Mouse (Mus musculus) central nervous system, embryonic 14 days (tissue): ENCODE measurements around the gene Adgrf2. TPM values are rescaled to one million over a fixed set of nuclear protein-coding genes. Genes with fewer than 3 reads are reported as not detected.

Source experiments
- polyA plus RNA-seq: library from polyadenylated mRNA; depleted of rRNA; stranded (reverse); fragments of >200 nt; gene quantifications from 2 replicates; pipeline ENCODE4 v1.2.3, GENCODE M21; 2012; rRNA removed

The Adgrf2 gene
- 0.36 and 0.41 TPM in 2 replicates for polyA plus RNA-seq

DNA sequence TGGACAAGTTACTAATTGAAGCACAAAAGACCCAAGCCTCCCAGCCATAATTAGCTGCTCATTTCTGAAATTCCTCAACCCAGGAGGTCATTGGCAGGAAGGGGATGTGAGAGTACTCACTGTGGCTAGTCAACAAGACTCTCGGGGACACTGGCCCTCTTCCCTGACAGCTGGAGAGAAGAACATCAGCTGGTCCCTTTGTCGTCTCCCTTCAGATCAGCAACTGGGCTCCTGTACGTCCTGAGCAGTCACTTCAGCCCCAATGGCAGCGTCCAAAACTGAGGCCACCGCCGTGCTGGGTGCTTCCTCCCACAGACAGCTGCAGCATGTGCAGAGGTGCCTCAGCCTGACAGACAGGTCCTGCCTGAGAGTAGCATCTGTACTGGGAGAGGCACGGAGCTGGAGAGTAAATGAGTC lies at the start of gene Adgrf2:
Adgrf2 (minus strand) TSS at position 379 of the 417 bp plus-strand sequence.

DNA sequence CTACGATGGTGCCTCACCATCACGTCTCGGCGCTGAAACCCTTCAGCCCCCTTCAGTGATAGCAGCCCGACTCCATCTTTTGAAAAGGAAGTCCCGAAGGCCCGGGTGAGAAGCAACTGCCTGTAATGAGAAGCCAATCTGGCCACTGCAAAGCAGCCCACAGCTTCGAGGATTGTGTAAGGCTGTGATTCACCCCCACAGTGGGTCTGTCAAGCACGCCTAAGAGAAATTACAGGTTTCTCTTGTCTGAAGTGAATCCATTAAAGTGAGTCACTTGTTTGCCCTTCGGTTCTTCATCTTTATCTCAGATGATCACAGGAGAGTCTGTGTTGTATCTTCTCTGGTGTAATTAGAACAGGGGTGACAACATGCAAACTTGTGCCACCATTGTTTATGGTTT lies 49.8 kb downstream of the Adgrf2 start, which contains the start of gene Adgrf4:
Adgrf4 (minus strand) TSS at position 149 of the 400 bp plus-strand sequence.

Other genes with a start within 250 kb of the Adgrf2 start
- 0.14 TPM in 2 replicates for gene Opn5, start 130.8 kb downstream of the Adgrf2 start, polyA plus RNA-seq
- gene Adgrf4, start 49.9 kb downstream of the Adgrf2 start, polyA plus RNA-seq, result 0.89 and 1.0 TPM in 2 replicates
- gene Cd2ap, start 134.5 kb upstream of the Adgrf2 start, polyA plus RNA-seq, result 17.0 and 21.4 TPM in 2 replicates